Mouse (Mus musculus): ENCODE measurements around the gene Leng8.

Leng8 gene

GRCm38 (mm10) chr7:4136771-4137531, at the start of gene Leng8:
TSS of gene Leng8 (plus strand) at chr7:4137039.
- peak; percentile 26; the same call in 1 of the 2 replicates for TF ChIP-seq GATA4 (IDR thresholded peaks at IDR 0.05; ENCODE audit: insufficient replicate concordance, low read length)

- no peak for TF ChIP-seq GATA4 (IDR thresholded peaks at IDR 0.05; ENCODE audit: insufficient replicate concordance, low read length)
Observed at GRCm38 (mm10) chr7:4087238-4087895, 49.5 kb upstream of the Leng8 start.

GRCm38 (mm10) chr7:4087896-4088480, 48.9 kb upstream of the Leng8 start:
- TF ChIP-seq GATA4 (IDR thresholded peaks at IDR 0.05; ENCODE audit: insufficient replicate concordance, low read length) = no peak

- TF ChIP-seq GATA4 (IDR thresholded peaks at IDR 0.05; ENCODE audit: insufficient replicate concordance, low read length) = no peak
Observed at GRCm38 (mm10) chr7:4088679-4089078, 48.2 kb upstream of the Leng8 start.

- no peak for TF ChIP-seq GATA4 (IDR thresholded peaks at IDR 0.05; ENCODE audit: insufficient replicate concordance, low read length)
Observed at GRCm38 (mm10) chr7:4091170-4091569, 45.7 kb upstream of the Leng8 start.

- no peak for TF ChIP-seq GATA4 (IDR thresholded peaks at IDR 0.05; ENCODE audit: insufficient replicate concordance, low read length)
Observed at GRCm38 (mm10) chr7:4098301-4098700, 38.5 kb upstream of the Leng8 start.

GRCm38 (mm10) chr7:4098832-4099231, 38.0 kb upstream of the Leng8 start:
- no peak for TF ChIP-seq GATA4 (IDR thresholded peaks at IDR 0.05; ENCODE audit: insufficient replicate concordance, low read length)

- no peak for TF ChIP-seq GATA4 (IDR thresholded peaks at IDR 0.05; ENCODE audit: insufficient replicate concordance, low read length)
Observed at GRCm38 (mm10) chr7:4101144-4101543, 35.7 kb upstream of the Leng8 start.

- TF ChIP-seq GATA4 (IDR thresholded peaks at IDR 0.05; ENCODE audit: insufficient replicate concordance, low read length) = no peak
Observed at GRCm38 (mm10) chr7:4103411-4103810, 33.4 kb upstream of the Leng8 start.

GRCm38 (mm10) chr7:4111766-4112165, 25.1 kb upstream of the Leng8 start:
- no peak for TF ChIP-seq GATA4 (IDR thresholded peaks at IDR 0.05; ENCODE audit: insufficient replicate concordance, low read length)

GRCm38 (mm10) chr7:4117050-4117814, 19.6 kb upstream of the Leng8 start:
- TF ChIP-seq GATA4 (IDR thresholded peaks at IDR 0.05; ENCODE audit: insufficient replicate concordance, low read length) = no peak

GRCm38 (mm10) chr7:4119344-4119902, 17.4 kb upstream of the Leng8 start, which contains the start of gene Ttyh1:
TSS of gene Ttyh1 (plus strand) at chr7:4119408.
- TF ChIP-seq GATA4 (IDR thresholded peaks at IDR 0.05; ENCODE audit: insufficient replicate concordance, low read length) = no peak

GRCm38 (mm10) chr7:4119976-4120921, 16.6 kb upstream of the Leng8 start:
- TF ChIP-seq GATA4 (IDR thresholded peaks at IDR 0.05; ENCODE audit: insufficient replicate concordance, low read length) = no peak

All from liver, adult (tissue).